In the genomic region with DNA sequence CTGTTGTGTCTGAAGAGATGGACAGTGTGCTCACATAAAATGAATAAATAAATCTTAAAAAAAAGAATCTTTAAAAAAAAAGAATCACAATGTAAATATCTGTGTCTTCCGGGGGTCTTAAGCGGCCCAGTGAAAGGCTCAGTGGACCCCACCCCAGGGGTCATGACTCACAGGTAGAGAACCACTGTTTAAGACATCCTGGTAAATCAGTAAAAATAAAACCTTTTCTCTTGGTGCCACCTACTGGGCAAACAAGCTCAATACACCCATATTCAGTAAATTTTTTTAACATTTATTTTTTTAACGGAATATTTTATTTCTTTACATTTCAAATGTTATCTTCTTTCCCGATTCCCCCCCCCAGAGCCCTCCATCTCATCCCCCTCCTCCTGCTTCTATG, we compare ENCODE assay signal across 11 mouse cellular contexts. TPM values are rescaled to one million over a fixed set of nuclear protein-coding genes. Genes with fewer than 3 reads are reported as not detected.
DNase-seq lines count a peak whose midpoint lies in the region; ATAC-seq and TF ChIP-seq lines count a peak whose summit lies in the region.
"Had no signal": no experiment of that assay in that cellular context is flagged by ENCODE, and none has a peak within 500 bp of the region (broad histone marks: within the 10 kb centered on the region; RNA-seq: fewer than 3 reads in every experiment).

No protein-coding gene starts in this region.

- H3K9me3 ChIP-seq in kidney, embryonic 16.5 days (ENCODE audit: low read length) = no peaks in the 10 kb centered on the region
- no peaks in the 10 kb centered on the region for H3K9me3 ChIP-seq in midbrain, postnatal 0 days (ENCODE audit: low read length)
- H3K9me3 ChIP-seq in midbrain, embryonic 16.5 days (replicated peaks; ENCODE audit: control insufficient read depth, low read length, poor library complexity, severe bottlenecking) = no peaks in the 10 kb centered on the region
- H3K9me3 ChIP-seq: embryonic facial prominence, embryonic 13.5 days; liver, embryonic 13.5 days had no signal

- DNase-seq in adrenal gland, postnatal 14 days = peak; percentile 4
- DNase-seq in adrenal gland, postnatal 36 days = no peak
- peak; percentile 8 for DNase-seq in kidney, adult 9 months
- DNase-seq in midbrain, postnatal 0 days (ENCODE audit: low spot score) = peak; percentile 2
- peak; percentile 38 for DNase-seq in retina, embryonic 14.5 days (ENCODE audit: low spot score)
- DNase-seq: liver, embryonic 13.5 days had no signal

- peak; percentile 50 for TF ChIP-seq CTCF in midbrain, postnatal 0 days (IDR thresholded peaks at IDR 0.05)

- H3K36me3 ChIP-seq in kidney, embryonic 16.5 days (ENCODE audit: insufficient read depth, low read length) = no peaks in the 10 kb centered on the region
- no peaks in the 10 kb centered on the region for H3K36me3 ChIP-seq in midbrain, postnatal 0 days (ENCODE audit: insufficient read depth, low read length)
- no peaks in the 10 kb centered on the region for H3K36me3 ChIP-seq in midbrain, embryonic 16.5 days (ENCODE audit: control insufficient read depth, insufficient read depth, low read length)
- H3K36me3 ChIP-seq: embryonic facial prominence, embryonic 13.5 days; liver, embryonic 13.5 days had no signal

- no peak for ATAC-seq in kidney, embryonic 16.5 days (ENCODE audit: low FRiP score, low TSS enrichment)
- no peak for ATAC-seq in midbrain, postnatal 0 days (ENCODE audit: low FRiP score)
- no peak for ATAC-seq in midbrain, embryonic 16.5 days
- ATAC-seq in activated CD4-positive, CD25-positive, alpha-beta regulatory T cell, adult 4 months = no peak

- H3K4me3 ChIP-seq in kidney, embryonic 16.5 days (ENCODE audit: low read length) = no peak overlapping the region
- no peak overlapping the region for H3K4me3 ChIP-seq in midbrain, postnatal 0 days (ENCODE audit: low read depth, low read length)
- H3K4me3 ChIP-seq in midbrain, embryonic 16.5 days (ENCODE audit: low read depth, low read length) = no peak overlapping the region
- H3K4me3 ChIP-seq: embryonic facial prominence, embryonic 13.5 days; liver, embryonic 13.5 days had no signal

- H3K4me1 ChIP-seq in kidney, embryonic 16.5 days (ENCODE audit: insufficient read depth, low read length) = no peaks in the 10 kb centered on the region
- H3K4me1 ChIP-seq in midbrain, postnatal 0 days (ENCODE audit: insufficient read depth, low read length) = no peaks in the 10 kb centered on the region
- no peaks in the 10 kb centered on the region for H3K4me1 ChIP-seq in midbrain, embryonic 16.5 days (ENCODE audit: control insufficient read depth, insufficient read depth, low read length)
- H3K4me1 ChIP-seq: embryonic facial prominence, embryonic 13.5 days; liver, embryonic 13.5 days had no signal

- no peaks in the 10 kb centered on the region for H3K27me3 ChIP-seq in kidney, embryonic 16.5 days (ENCODE audit: insufficient read depth, low read length)
- no peaks in the 10 kb centered on the region for H3K27me3 ChIP-seq in midbrain, postnatal 0 days (ENCODE audit: insufficient read depth, low read length)
- H3K27me3 ChIP-seq in midbrain, embryonic 16.5 days (ENCODE audit: control insufficient read depth, insufficient read depth, low read depth, low read length) = no peaks in the 10 kb centered on the region
- H3K27me3 ChIP-seq: embryonic facial prominence, embryonic 13.5 days; liver, embryonic 13.5 days had no signal

- H3K27ac ChIP-seq in kidney, embryonic 16.5 days (ENCODE audit: low read length) = no peak overlapping the region
- no peak overlapping the region for H3K27ac ChIP-seq in midbrain, postnatal 0 days (ENCODE audit: low read depth, low read length)
- no peak overlapping the region for H3K27ac ChIP-seq in midbrain, embryonic 16.5 days (ENCODE audit: low read length)
- H3K27ac ChIP-seq: embryonic facial prominence, embryonic 13.5 days; liver, embryonic 13.5 days had no signal

- no peak overlapping the region for H3K4me2 ChIP-seq in kidney, embryonic 16.5 days (replicated peaks; ENCODE audit: low read depth, low read length)
- no peak overlapping the region for H3K4me2 ChIP-seq in midbrain, postnatal 0 days (ENCODE audit: low read depth, low read length, poor library complexity, severe bottlenecking)
- no peak overlapping the region for H3K4me2 ChIP-seq in midbrain, embryonic 16.5 days (ENCODE audit: low read length)
- H3K4me2 ChIP-seq: embryonic facial prominence, embryonic 13.5 days; liver, embryonic 13.5 days had no signal

- H3K9ac ChIP-seq in kidney, embryonic 16.5 days (replicated peaks; ENCODE audit: low read length) = no peak overlapping the region
- H3K9ac ChIP-seq in midbrain, postnatal 0 days (replicated peaks; ENCODE audit: low read length, poor library complexity, severe bottlenecking) = no peak overlapping the region
- H3K9ac ChIP-seq in midbrain, embryonic 16.5 days (ENCODE audit: low read depth, low read length) = no peak overlapping the region
- H3K9ac ChIP-seq: embryonic facial prominence, embryonic 13.5 days; liver, embryonic 13.5 days had no signal

- 18% methylated on average over 4 of the region's 4 CpGs for WGBS in kidney, embryonic 16.5 days
- WGBS in midbrain, postnatal 0 days = 22% methylated on average over 4 of the region's 4 CpGs
- 13% methylated on average over 4 of the region's 4 CpGs for WGBS in midbrain, embryonic 16.5 days

RNA-seq across cellular contexts. Expression of gene Rbm10, which starts 29.3 kb away (rescaled TPM):
- 36.8 and 37.9 TPM in 2 replicates for total RNA-seq in adrenal gland, postnatal 14 days (2021)
- 10 to 100 TPM; 31.1 to 38.4 TPM for total RNA-seq in adrenal gland, postnatal 36 days (2021)
- 80.9 and 82.4 TPM in 2 replicates for polyA plus RNA-seq in kidney, embryonic 16.5 days (2015; fragmentation: Nextera tagmentation; extraction: Ambion mirVana)
- 55.2 and 60.4 TPM in 2 replicates for total RNA-seq in midbrain, postnatal 0 days (2014; rRNA removed)
- 27.5 and 28.7 TPM in 2 replicates for polyA plus RNA-seq in midbrain, postnatal 0 days (2015; fragmentation: Nextera tagmentation; extraction: Ambion mirVana)
- polyA plus RNA-seq in midbrain, embryonic 16.5 days (2015; fragmentation: Nextera tagmentation; extraction: Ambion mirVana) = 48.2 and 55.3 TPM in 2 replicates
- 10 to 100 TPM; 32.4 to 48.4 TPM for polyA plus RNA-seq in activated CD4-positive, CD25-positive, alpha-beta regulatory T cell, adult 4 months (2017; shearing (Covaris generic))

RNA-seq across cellular contexts. Expression of gene Ndufb11, which starts 29.5 kb away (rescaled TPM):
- total RNA-seq in adrenal gland, postnatal 14 days (2021) = 465 and 484 TPM in 2 replicates
- 100 to 1,000 TPM; 292 to 346 TPM for total RNA-seq in adrenal gland, postnatal 36 days (2021)
- 238 and 255 TPM in 2 replicates for polyA plus RNA-seq in kidney, embryonic 16.5 days (2015; fragmentation: Nextera tagmentation; extraction: Ambion mirVana)
- 96.6 and 109 TPM in 2 replicates for total RNA-seq in midbrain, postnatal 0 days (2014; rRNA removed)
- 277 and 295 TPM in 2 replicates for polyA plus RNA-seq in midbrain, postnatal 0 days (2015; fragmentation: Nextera tagmentation; extraction: Ambion mirVana)
- polyA plus RNA-seq in midbrain, embryonic 16.5 days (2015; fragmentation: Nextera tagmentation; extraction: Ambion mirVana) = 209 TPM in 2 replicates
- 100 to 1,000 TPM; 256 to 268 TPM for polyA plus RNA-seq in activated CD4-positive, CD25-positive, alpha-beta regulatory T cell, adult 4 months (2017; shearing (Covaris generic))

RNA-seq across cellular contexts. Expression of gene Rgn, which starts 38.4 kb away (rescaled TPM):
- 3.6 and 82.0 TPM in 2 replicates for total RNA-seq in adrenal gland, postnatal 14 days (2021)
- total RNA-seq in adrenal gland, postnatal 36 days (2021) = 1 to 10 TPM; 1.6 to 3.5 TPM
- polyA plus RNA-seq in kidney, embryonic 16.5 days (2015; fragmentation: Nextera tagmentation; extraction: Ambion mirVana) = 8.1 and 8.7 TPM in 2 replicates
- total RNA-seq in midbrain, postnatal 0 days (2014; rRNA removed) = 0.11 and 0.19 TPM in 2 replicates
- 0.83 and 1.1 TPM in 2 replicates for polyA plus RNA-seq in midbrain, postnatal 0 days (2015; fragmentation: Nextera tagmentation; extraction: Ambion mirVana)
- polyA plus RNA-seq in midbrain, embryonic 16.5 days (2015; fragmentation: Nextera tagmentation; extraction: Ambion mirVana) = 0.63 and 0.82 TPM in 2 replicates
- polyA plus RNA-seq in activated CD4-positive, CD25-positive, alpha-beta regulatory T cell, adult 4 months (2017; shearing (Covaris generic)) = not detected
- polyA plus RNA-seq: neural tube, embryonic 11.5 days had no signal

Comparison
In these comparisons a context has a peak if more than half of its experiments do, and no peak if none do; other contexts are left out.
1. DNase-seq: peak in adrenal gland, postnatal 14 days (single experiment), kidney, adult 9 months (single experiment), midbrain, postnatal 0 days (single experiment) and retina, embryonic 14.5 days (single experiment); none in adrenal gland, postnatal 36 days (0 of 2).